Mouse (Mus musculus) heart, adult 2 months (tissue): ENCODE measurements around the gene Scn3b. TPM values are rescaled to one million over a fixed set of nuclear protein-coding genes. Genes with fewer than 3 reads are reported as not detected.

Experiments used
- DNase-seq, 2 experiments: peaks; one replicate each; pipeline ENCODE4 v3.0.0; 2021
- H3K27ac ChIP-seq: fragments of 200-600 bp; 2 replicates; pipeline ENCODE4 v1.8.1; 2022
- H3K27me3 ChIP-seq: fragments of 200-500 bp; 2 replicates; pipeline ENCODE4 v1.6.1; 2012; ENCODE audit warnings: mild to moderate bottlenecking, low read length, inconsistent platforms, mixed read lengths; ENCODE audit not compliant: control insufficient read depth, insufficient read depth
- H3K36me3 ChIP-seq: fragments of 200-500 bp; 2 replicates; pipeline ENCODE4 v1.6.1; 2012; ENCODE audit warnings: low read length, inconsistent platforms; ENCODE audit not compliant: control insufficient read depth, insufficient read depth
- H3K4me1 ChIP-seq: fragments of 200-500 bp; 2 replicates; pipeline ENCODE4 v1.6.1; 2011; ENCODE audit warnings: low read length; ENCODE audit not compliant: control insufficient read depth, insufficient read depth
- H3K4me3 ChIP-seq: fragments of 200-600 bp; 2 replicates; pipeline ENCODE4 v1.8.1; 2022
- H3K79me2 ChIP-seq: fragments of 200-500 bp; replicated peaks from 2 replicates; pipeline ENCODE4 v1.6.1; 2012; ENCODE audit warnings: mild to moderate bottlenecking, inconsistent platforms, low read length, moderate library complexity, mixed read lengths; ENCODE audit not compliant: control insufficient read depth, insufficient read depth
- H3K9ac ChIP-seq: fragments of 200-500 bp; 2 replicates; pipeline ENCODE4 v1.6.1; 2012; ENCODE audit warnings: low read depth, mild to moderate bottlenecking, control low read depth, inconsistent platforms, low read length, mixed read lengths
- CTCF ChIP-seq: fragments of 200-600 bp; IDR thresholded peaks from 2 replicates; pipeline ENCODE4 v1.8.1; 2022; ENCODE audit warnings: antibody characterized with exemption, mild to moderate bottlenecking, moderate library complexity
- EP300 ChIP-seq: fragments of 200-500 bp; IDR thresholded peaks from 2 replicates; pipeline ENCODE4 v1.6.1; 2011; ENCODE audit warnings: low read depth, low read length, control low read depth; ENCODE audit not compliant: insufficient read depth
- POLR2A ChIP-seq: fragments of 200-500 bp; IDR thresholded peaks from 2 replicates; pipeline ENCODE4 v1.6.1; 2011; ENCODE audit warnings: mild to moderate bottlenecking, low read depth, low read length, control low read depth; ENCODE audit not compliant: insufficient read depth
- WGBS: fragments of 180-500 bp; shearing (Covaris S2); methylation state at CpG from one replicate; pipeline ENCODE4 v1.1.7; 2018; 5-methylcytosine and 5-hydroxymethylcytosine counted together
- intact Hi-C: fragments of 180-260 bp; cut with DNase I; formaldehyde crosslinking; loops from one replicate; pipeline ENCODE4 v1.15.1; 2025
- polyA plus RNA-seq: library from polyadenylated mRNA; depleted of rRNA; stranded (reverse); fragments of >200 nt; gene quantifications from 2 replicates; pipeline ENCODE4 v1.2.3, GENCODE M21; 2012
- total RNA-seq, 2 experiments: library from RNA; stranded (reverse); gene quantifications; 2 replicates each; pipeline ENCODE4 v1.2.3; 2021

The Scn3b gene
- total and polyA plus RNA-seq, 3 experiments, result 0.70 to 2.0 (median 0.96) TPM

- Histone ChIP-seq H3K36me3 (no peaks in the 10 kb centered on the region; the same call in 1 of the 2 replicates), H3K27me3 (no peaks in the 10 kb centered on the region), H3K79me2 (no peaks in the 10 kb centered on the region), H3K4me1 (peaks cover 2% of the 10 kb centered on the region), H3K9ac (no peak overlapping the region), H3K4me3 (no peak overlapping the region), H3K27ac (no peak overlapping the region)
- intact Hi-C loops, result no loop called here
- 18% methylated on average over 3 of the region's 3 CpGs for WGBS
- no peak for DNase-seq
- TF ChIP-seq EP300, result no peak
- no peak for TF ChIP-seq POLR2A
- no peak for TF ChIP-seq CTCF
Measured at GRCm38 (mm10) chr9:40252459-40252858, 16.6 kb upstream of the Scn3b start.

GRCm38 (mm10) chr9:40263874-40264273, 5.1 kb upstream of the Scn3b start:
- no peak overlapping the region for H3K9ac ChIP-seq
- intact Hi-C loops, result no loop called here
- H3K4me1 ChIP-seq, result peaks cover 3% of the 10 kb centered on the region
- H3K4me3 ChIP-seq, result no peak overlapping the region
- H3K36me3 ChIP-seq, result no peaks in the 10 kb centered on the region
- H3K27me3 ChIP-seq, result no peaks in the 10 kb centered on the region; the same call in 1 of the 2 replicates
- no peak for DNase-seq
- WGBS, result 43% methylated on average over 6 of the region's 6 CpGs
- H3K79me2 ChIP-seq, result no peaks in the 10 kb centered on the region
- no peak for TF ChIP-seq POLR2A
- no peak for TF ChIP-seq CTCF
- TF ChIP-seq EP300, result no peak
- no peak overlapping the region for H3K27ac ChIP-seq

GRCm38 (mm10) chr9:40268040-40268747, 823 bp upstream of the Scn3b start:
- Histone ChIP-seq H3K4me3 (no peak overlapping the region), H3K9ac (no peak overlapping the region), H3K79me2 (no peaks in the 10 kb centered on the region), H3K27ac (no peak overlapping the region), H3K36me3 (no peaks in the 10 kb centered on the region), H3K4me1 (peaks cover 6% of the 10 kb centered on the region), H3K27me3 (no peaks in the 10 kb centered on the region; the same call in 1 of the 2 replicates)
- DNase-seq, result no peak
- no peak for TF ChIP-seq POLR2A
- no peak for TF ChIP-seq CTCF
- no peak for TF ChIP-seq EP300
- intact Hi-C loops, result no loop called here
- 19% methylated on average over 21 of the region's 21 CpGs for WGBS

GRCm38 (mm10) chr9:40268748-40269102, 292 bp upstream of the Scn3b start:
- Histone ChIP-seq H3K4me1 (peaks cover 6% of the 10 kb centered on the region), H3K36me3 (no peaks in the 10 kb centered on the region), H3K4me3 (peak overlapping the region; percentile 50; the same call in 1 of the 2 replicates), H3K27ac (no peak overlapping the region), H3K9ac (no peak overlapping the region), H3K79me2 (no peaks in the 10 kb centered on the region), H3K27me3 (no peaks in the 10 kb centered on the region; the same call in 1 of the 2 replicates)
- 8% methylated on average over 4 of the region's 4 CpGs for WGBS
- intact Hi-C loops, result no loop called here
- no peak for TF ChIP-seq POLR2A
- no peak for TF ChIP-seq CTCF
- TF ChIP-seq EP300, result no peak
- DNase-seq, result no peak

- intact Hi-C loops, result no loop called here
- no peak overlapping the region for H3K27ac ChIP-seq
- no peak overlapping the region; the same call in 1 of the 2 replicates for H3K4me3 ChIP-seq
- H3K79me2 ChIP-seq, result no peaks in the 10 kb centered on the region
- H3K4me1 ChIP-seq, result peaks cover 6% of the 10 kb centered on the region
- 30% methylated on average over 8 of the region's 8 CpGs for WGBS
- TF ChIP-seq EP300, result no peak
- TF ChIP-seq CTCF, result no peak
- no peaks in the 10 kb centered on the region; the same call in 1 of the 2 replicates for H3K27me3 ChIP-seq
- H3K36me3 ChIP-seq, result no peaks in the 10 kb centered on the region
- no peak overlapping the region for H3K9ac ChIP-seq
- no peak for DNase-seq
Measured at GRCm38 (mm10) chr9:40269880-40270279, 863 bp downstream of the Scn3b start.

GRCm38 (mm10) chr9:40271075-40271474, 2.1 kb downstream of the Scn3b start:
- WGBS, result 49% methylated on average over 3 of the region's 3 CpGs
- no peak for DNase-seq
- H3K4me3 ChIP-seq, result no peak overlapping the region
- H3K4me1 ChIP-seq, result peaks cover 6% of the 10 kb centered on the region
- H3K79me2 ChIP-seq, result no peaks in the 10 kb centered on the region
- H3K9ac ChIP-seq, result no peak overlapping the region
- TF ChIP-seq POLR2A (no peak), EP300 (no peak), CTCF (no peak)
- intact Hi-C loops, result no loop called here
- no peaks in the 10 kb centered on the region; the same call in 1 of the 2 replicates for H3K27me3 ChIP-seq
- H3K36me3 ChIP-seq, result no peaks in the 10 kb centered on the region
- no peak overlapping the region for H3K27ac ChIP-seq
